Mouse (Mus musculus) heart, embryonic 11.5 days (tissue): Measurements from ENCODE around the gene Lrrk1. TPM values are rescaled to one million over a fixed set of nuclear protein-coding genes. Genes with fewer than 3 reads are reported as not detected.

ENCODE experiments used
- ATAC-seq: fragments of 200-750 bp; cut with Nextera tagmentation; replicated peaks from 2 replicates; pipeline ENCODE4 v1.8.0; 2017; ENCODE audit warnings: moderate library complexity; ENCODE audit not compliant: insufficient number of reproducible peaks, low FRiP score, low TSS enrichment
- H3K27ac ChIP-seq: fragments of 300-500 bp; sonication (generic); 2 replicates; pipeline ENCODE4 v1.5.1; 2014; ENCODE audit warnings: mild to moderate bottlenecking, low read depth, low read length
- H3K27me3 ChIP-seq: fragments of 300-500 bp; sonication (generic); 2 replicates; pipeline ENCODE4 v1.6.1; 2014; ENCODE audit warnings: mild to moderate bottlenecking, low read length, mixed read lengths; ENCODE audit not compliant: control insufficient read depth, insufficient read depth
- H3K36me3 ChIP-seq: fragments of 300-500 bp; sonication (generic); 2 replicates; pipeline ENCODE4 v1.6.1; 2014; ENCODE audit warnings: mild to moderate bottlenecking, low read length, moderate library complexity, mixed read lengths; ENCODE audit not compliant: control insufficient read depth, insufficient read depth
- H3K4me1 ChIP-seq: fragments of 300-500 bp; sonication (generic); 2 replicates; pipeline ENCODE4 v1.6.1; 2014; ENCODE audit warnings: low read length; ENCODE audit not compliant: control insufficient read depth, insufficient read depth
- H3K4me2 ChIP-seq: fragments of 300-500 bp; sonication (generic); 2 replicates; pipeline ENCODE4 v1.6.1; 2014; ENCODE audit warnings: mild to moderate bottlenecking, moderate library complexity
- H3K4me3 ChIP-seq: fragments of 300-500 bp; sonication (generic); 2 replicates; pipeline ENCODE4 v1.5.1; 2014; ENCODE audit warnings: low read depth, low read length
- H3K9ac ChIP-seq: fragments of 300-500 bp; sonication (generic); 2 replicates; pipeline ENCODE4 v1.6.1; 2014; ENCODE audit warnings: mild to moderate bottlenecking, low read depth, low read length, moderate library complexity
- H3K9me3 ChIP-seq: fragments of 300-500 bp; sonication (generic); replicated peaks from 2 replicates; pipeline ENCODE4 v1.6.1; 2016; ENCODE audit warnings: low read length; ENCODE audit not compliant: control insufficient read depth
- WGBS: fragments of 180-500 bp; shearing (Covaris S2); extraction: QIAGEN DNeasy Blood & Tissue Kit; methylation state at CpG from one replicate; pipeline ENCODE4 v1.1.7; 2014; ENCODE audit not compliant: insufficient replicate concordance; 5-methylcytosine and 5-hydroxymethylcytosine counted together
- polyA plus RNA-seq: library from polyadenylated mRNA; unstranded; fragments of >200 nt; fragmentation: Nextera tagmentation; extraction: Ambion mirVana; gene quantifications from 2 replicates; pipeline ENCODE4 v1.2.1, GENCODE M21; 2014

Lrrk1 gene
- polyA plus RNA-seq, 1 experiment from 2014 or later, result 6.3 TPM

GRCm38 (mm10) chr7:66201657-66202056 is 186.5 kb downstream of the Lrrk1 start:
- no peak overlapping the region for H3K27ac ChIP-seq
- WGBS, result 95% methylated on average over 2 of the region's 2 CpGs
- no peaks in the 10 kb centered on the region for H3K9me3 ChIP-seq
- no peaks in the 10 kb centered on the region for H3K36me3 ChIP-seq
- no peak overlapping the region for H3K4me2 ChIP-seq
- no peaks in the 10 kb centered on the region for H3K27me3 ChIP-seq
- no peak for ATAC-seq
- H3K4me1 ChIP-seq, result peaks cover 40% of the 10 kb centered on the region
- no peak overlapping the region for H3K4me3 ChIP-seq
- no peak overlapping the region for H3K9ac ChIP-seq

- Histone ChIP-seq H3K36me3 (no peaks in the 10 kb centered on the region), H3K9ac (no peak overlapping the region), H3K27ac (no peak overlapping the region; the same call in none of the 2 replicates), H3K4me3 (no peak overlapping the region), H3K9me3 (no peaks in the 10 kb centered on the region), H3K27me3 (no peaks in the 10 kb centered on the region), H3K4me2 (no peak overlapping the region), H3K4me1 (peaks cover 46% of the 10 kb centered on the region)
- 24% methylated on average over 8 of the region's 8 CpGs for WGBS
- ATAC-seq, result no peak
Observed at GRCm38 (mm10) chr7:66200791-66201450, 187.2 kb downstream of the Lrrk1 start.

DNA sequence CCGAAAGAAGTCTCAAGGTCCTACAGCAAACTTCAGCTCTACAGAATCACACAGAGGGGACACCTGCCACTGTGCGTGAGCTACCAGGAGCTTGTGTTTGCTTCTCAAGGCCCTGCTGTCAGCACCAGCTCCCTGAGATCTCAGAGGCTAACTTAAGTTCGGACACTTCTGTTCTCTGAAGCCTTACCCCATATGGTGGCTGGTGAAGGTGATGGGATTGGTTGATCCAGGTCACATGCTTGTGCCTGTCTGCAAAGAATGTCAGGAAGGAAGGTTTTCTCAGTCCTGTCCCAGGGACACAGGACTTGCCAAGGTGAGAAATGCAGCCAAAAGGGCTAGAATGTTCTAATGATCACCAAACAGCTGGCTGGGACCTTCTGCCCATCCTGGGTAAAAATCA is 187.8 kb downstream of the Lrrk1 start:
- Histone ChIP-seq H3K9me3 (no peaks in the 10 kb centered on the region), H3K4me1 (peaks cover 51% of the 10 kb centered on the region), H3K27me3 (no peaks in the 10 kb centered on the region), H3K4me3 (no peak overlapping the region), H3K36me3 (no peaks in the 10 kb centered on the region), H3K27ac (no peak overlapping the region; the same call in none of the 2 replicates), H3K9ac (no peak overlapping the region), H3K4me2 (no peak overlapping the region)
- ATAC-seq, result no peak
- 58% methylated on average over 3 of the region's 3 CpGs for WGBS

- Histone ChIP-seq H3K9me3 (no peaks in the 10 kb centered on the region), H3K9ac (peak overlapping the region; percentile 59; the same call in 1 of the 2 replicates), H3K27ac (peak overlapping the region; percentile 86), H3K36me3 (no peaks in the 10 kb centered on the region), H3K4me3 (no peak overlapping the region), H3K4me1 (peaks cover 61% of the 10 kb centered on the region), H3K4me2 (peak overlapping the region; percentile 30; the same call in 1 of the 2 replicates), H3K27me3 (no peaks in the 10 kb centered on the region)
- peak; percentile 84 for ATAC-seq
- WGBS, result 64% methylated on average over 5 of the region's 5 CpGs
Observed at GRCm38 (mm10) chr7:66199391-66199831, 188.7 kb downstream of the Lrrk1 start.

GRCm38 (mm10) chr7:66198416-66198815 is 189.7 kb downstream of the Lrrk1 start:
- WGBS, result 81% methylated on average over 10 of the region's 10 CpGs
- ATAC-seq, result no peak
- Histone ChIP-seq H3K4me1 (peaks cover 65% of the 10 kb centered on the region), H3K4me2 (no peak overlapping the region), H3K4me3 (no peak overlapping the region), H3K36me3 (no peaks in the 10 kb centered on the region), H3K9me3 (no peaks in the 10 kb centered on the region), H3K9ac (no peak overlapping the region), H3K27me3 (no peaks in the 10 kb centered on the region), H3K27ac (peak overlapping the region; percentile 86; the same call in 1 of the 2 replicates)

GRCm38 (mm10) chr7:66196609-66197445 is 191.3 kb downstream of the Lrrk1 start:
- ATAC-seq, result peak; percentile 89
- Histone ChIP-seq H3K9me3 (no peaks in the 10 kb centered on the region), H3K4me2 (peak overlapping the region; percentile 38), H3K27me3 (no peaks in the 10 kb centered on the region), H3K4me3 (peak overlapping the region; percentile 5; the same call in 1 of the 2 replicates), H3K4me1 (peaks cover 65% of the 10 kb centered on the region), H3K9ac (peak overlapping the region; percentile 56; the same call in 1 of the 2 replicates), H3K27ac (peak overlapping the region; percentile 99), H3K36me3 (no peaks in the 10 kb centered on the region)
- WGBS, result 19% methylated on average over 11 of the region's 11 CpGs

DNA sequence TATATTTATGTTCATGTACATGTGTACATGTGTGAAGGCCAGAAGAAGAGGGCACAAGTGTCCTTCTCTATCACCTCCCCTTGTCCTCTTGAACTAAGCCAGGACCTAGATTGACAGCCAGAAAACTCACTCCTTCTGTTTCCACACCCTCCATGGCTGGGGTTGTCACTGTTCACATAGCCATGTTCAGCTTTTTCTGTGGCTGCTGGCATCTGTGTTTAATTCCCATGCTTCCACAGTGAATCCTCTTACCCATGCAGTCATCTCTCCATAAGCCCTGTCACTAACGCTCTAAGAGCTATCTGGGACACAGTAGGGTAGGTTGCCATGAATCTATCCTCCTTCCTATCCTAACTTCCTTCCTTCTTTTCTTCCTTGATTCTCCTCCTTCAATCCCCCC is 192.3 kb downstream of the Lrrk1 start:
- Histone ChIP-seq H3K4me3 (no peak overlapping the region), H3K9ac (peak overlapping the region; percentile 39; the same call in 1 of the 2 replicates), H3K9me3 (no peaks in the 10 kb centered on the region), H3K4me2 (peak overlapping the region; percentile 8; the same call in 1 of the 2 replicates), H3K4me1 (peaks cover 61% of the 10 kb centered on the region), H3K36me3 (no peaks in the 10 kb centered on the region), H3K27me3 (no peaks in the 10 kb centered on the region), H3K27ac (peak overlapping the region; percentile 99)
- 37% methylated on average over 1 of the region's 1 CpGs for WGBS
- ATAC-seq, result no peak

DNA sequence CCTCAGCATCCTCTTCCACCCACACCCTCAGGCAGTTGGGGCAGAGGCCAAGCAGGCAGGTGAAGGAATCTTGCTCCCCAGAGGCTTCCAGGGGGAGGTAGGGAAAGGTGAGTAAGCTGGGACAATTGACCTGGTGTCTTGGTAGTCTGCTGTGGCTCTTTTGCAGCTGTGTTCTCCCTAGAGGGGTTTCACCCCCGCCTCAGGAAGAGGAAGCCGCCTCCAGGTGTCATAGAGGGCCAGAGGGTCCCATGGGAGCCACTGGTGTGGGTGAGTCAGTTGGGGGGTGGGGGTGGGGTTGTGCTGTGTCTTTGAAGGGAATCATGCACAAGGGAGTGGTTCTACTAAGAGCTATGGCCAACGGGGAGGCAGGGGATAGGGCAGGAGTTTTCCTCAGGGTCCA is 193.6 kb downstream of the Lrrk1 start:
- peak overlapping the region; percentile 99 for H3K27ac ChIP-seq
- no peaks in the 10 kb centered on the region for H3K36me3 ChIP-seq
- no peak for ATAC-seq
- H3K9ac ChIP-seq, result no peak overlapping the region; the same call in 1 of the 2 replicates
- H3K4me1 ChIP-seq, result peaks cover 50% of the 10 kb centered on the region
- no peak overlapping the region for H3K4me2 ChIP-seq
- no peaks in the 10 kb centered on the region for H3K27me3 ChIP-seq
- no peak overlapping the region for H3K4me3 ChIP-seq
- no peaks in the 10 kb centered on the region for H3K9me3 ChIP-seq
- 87% methylated on average over 3 of the region's 3 CpGs for WGBS
